Mouse (Mus musculus): Measurements from ENCODE around the gene Npb.

Npb gene

DNA sequence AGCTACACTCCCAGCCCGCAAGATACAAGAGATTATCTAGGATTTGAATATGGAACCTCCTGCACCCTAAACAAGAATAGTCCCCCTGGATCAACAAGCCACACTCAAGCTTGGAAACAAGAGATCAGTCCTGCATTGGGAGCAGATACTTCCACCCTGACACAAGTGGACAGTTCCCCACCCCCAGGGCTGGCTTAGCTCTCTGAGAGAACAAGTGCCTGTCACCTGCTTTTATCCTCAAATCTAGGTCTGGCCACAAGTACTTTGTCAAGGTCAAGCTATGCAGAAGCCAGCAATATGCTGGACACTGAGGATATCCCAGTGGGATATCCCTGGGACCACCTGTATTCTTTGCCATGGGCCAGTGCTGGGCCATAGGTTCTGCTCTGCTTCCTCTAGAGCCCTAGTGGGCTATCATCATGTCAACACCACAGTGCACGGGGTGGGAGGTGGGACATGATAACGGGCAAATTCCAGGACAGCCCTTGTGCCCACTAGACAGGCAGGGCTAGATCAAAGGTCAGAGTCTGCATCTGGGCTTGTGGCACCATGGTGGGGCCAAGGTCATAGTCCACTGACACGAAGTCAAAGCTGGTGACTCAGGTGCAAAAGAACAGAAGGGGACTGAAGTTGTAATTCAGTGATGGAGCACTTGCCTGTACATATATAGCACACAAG is 8.5 kb downstream of the Npb start:
- peak; percentile 79 to 84 for DNase-seq

DNA sequence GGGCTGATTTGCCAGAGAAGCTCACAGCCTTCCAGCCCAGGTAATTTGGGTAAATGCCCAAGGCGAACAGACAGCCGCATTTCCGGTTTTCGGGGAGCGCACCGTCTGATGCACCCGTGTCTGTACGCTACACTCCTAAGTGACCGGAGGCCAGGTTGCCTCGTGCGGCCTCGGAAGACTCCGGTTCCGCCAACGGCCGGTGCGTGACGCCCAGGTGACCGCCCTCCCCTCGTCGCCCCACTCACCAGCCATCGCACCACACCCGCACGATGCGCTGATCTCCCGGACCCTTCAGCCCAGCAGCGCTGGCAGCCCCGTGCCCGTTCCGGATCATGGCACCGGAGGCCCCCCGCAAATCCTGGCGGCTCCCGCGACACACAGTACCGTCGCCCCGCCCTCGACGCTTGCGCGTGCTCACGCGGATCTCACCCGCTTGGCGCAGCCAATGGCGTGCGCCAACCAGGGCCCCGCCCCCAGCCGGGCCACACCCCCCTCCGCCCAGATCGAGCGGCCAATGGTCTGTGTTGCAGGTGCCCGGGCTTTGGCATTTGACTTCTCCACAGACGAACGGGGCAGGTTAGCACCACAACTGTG is 9.3 kb downstream of the Npb start, which contains the start of gene Pcyt2:
Gene Pcyt2, minus strand, starts transcription at position 418 of the 594 bp plus-strand sequence.
- peak; percentile 96 for DNase-seq

DNA sequence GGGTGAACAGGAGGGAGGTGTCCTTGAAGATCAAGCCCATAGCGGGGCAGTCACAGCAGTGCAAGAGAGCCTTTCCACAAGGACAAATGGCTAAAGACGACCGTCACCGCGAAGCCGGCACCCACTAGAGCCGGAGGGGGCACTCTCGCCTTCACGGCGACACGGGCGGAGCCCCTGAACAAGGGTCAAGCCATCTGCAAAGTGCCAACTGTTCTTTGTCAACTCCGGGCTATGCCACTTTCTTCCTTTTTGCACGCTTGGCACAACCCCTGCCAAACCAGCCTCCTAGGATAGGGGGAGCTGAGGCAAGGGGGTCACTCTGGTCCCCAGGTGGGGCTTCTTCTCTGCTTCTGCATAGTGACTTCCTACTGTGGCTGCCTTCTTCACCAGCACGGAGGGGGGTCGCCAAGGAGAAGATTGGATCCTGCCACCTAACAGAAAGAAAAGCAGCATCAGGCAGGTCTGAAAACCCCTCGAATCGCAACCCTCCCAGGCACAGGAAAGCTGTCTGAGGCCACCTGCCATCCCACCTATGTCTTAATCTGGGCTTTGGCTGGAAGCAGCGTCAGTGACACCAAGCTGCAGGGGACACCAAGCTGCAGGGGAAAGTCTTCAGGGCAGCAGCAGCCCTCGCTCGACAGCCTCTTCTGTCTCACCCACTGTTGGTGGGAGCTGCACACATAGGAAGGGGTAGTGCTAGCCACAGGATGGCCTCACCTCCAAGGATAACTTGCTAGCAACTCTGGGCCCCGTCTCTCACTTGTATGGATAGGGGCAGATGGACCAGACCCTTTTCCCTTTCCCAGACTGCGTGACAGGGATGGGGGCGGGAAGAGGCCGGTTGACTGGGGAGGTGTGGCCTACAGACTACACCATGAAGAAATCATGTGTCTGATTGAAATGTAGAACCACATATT is 10.6 kb downstream of the Npb start:
- DNase-seq, result no peak

DNA sequence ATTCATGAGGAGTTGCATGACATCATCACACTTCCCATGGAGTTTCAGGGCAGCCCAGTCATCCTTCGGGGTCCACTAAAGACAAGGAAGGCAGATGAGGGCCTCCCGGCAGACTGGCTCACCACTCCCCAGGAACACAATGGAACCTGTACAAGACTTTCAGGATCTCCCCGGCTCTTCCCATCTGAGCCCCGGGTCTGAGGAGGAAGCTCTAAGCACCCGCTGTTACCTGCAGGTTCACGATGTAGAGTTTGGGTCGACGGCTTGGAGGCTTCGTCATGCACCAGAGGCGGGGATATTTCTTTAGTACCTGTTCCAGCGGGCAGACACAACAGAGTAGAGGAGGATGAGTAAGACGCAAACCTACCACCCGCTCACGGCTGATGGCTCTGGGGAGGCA is 11.9 kb downstream of the Npb start:
- no peak for DNase-seq

DNA sequence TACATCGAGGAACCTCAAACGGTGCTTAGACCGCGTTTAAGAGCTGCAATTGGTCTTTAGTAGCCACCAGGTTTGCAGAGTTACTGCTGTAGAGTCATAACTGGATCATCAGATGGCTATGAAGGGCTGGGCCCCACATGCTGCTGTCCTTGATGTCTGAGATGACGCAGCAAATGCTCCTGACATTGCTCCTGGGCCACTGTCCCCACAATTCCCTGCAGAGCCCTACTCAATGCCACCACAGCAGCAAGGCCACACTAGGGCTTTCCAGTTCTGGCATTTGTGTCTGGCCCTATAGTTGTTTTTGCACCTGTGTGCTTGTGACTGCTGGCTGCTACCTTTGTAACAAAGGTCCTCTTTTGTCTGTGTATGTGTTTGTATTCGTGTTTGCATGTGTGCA is 14.5 kb downstream of the Npb start:
- DNase-seq, result no peak

DNA sequence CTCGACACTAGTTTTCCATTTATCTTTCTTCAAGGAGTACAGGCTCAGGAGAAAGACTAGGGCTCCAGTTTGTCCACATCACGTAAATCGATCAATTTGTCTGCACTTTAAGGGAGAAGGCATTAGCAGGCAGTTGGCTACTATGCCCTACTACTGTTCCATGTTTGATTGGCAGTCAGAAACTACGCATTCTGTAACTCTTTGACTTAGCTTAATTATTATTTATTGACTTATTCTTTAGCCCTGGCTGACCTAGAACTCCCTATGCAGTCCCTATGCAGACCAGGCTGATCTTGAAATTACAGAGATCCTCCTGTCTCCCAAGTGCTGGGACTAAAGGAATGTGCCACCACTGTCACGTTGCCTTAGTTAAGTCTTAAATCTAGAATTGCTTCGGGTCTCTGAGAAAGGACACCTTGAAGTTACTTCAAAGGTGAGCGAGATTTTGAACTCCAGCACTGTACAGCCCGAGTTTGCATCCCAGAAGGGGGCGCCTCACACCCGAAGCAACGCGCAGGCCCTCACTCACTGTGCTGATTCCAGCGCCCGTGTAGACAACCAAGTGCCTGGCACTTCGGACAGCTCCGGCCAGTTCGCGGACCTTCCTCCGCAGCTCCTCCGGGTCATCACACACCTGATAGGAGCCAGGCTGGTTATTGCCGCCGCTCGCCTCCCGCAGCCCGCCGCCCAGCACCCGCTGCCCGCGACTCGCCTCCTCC is 15.8 kb downstream of the Npb start:
- DNase-seq, result peak; percentile 64 to 81

DNA sequence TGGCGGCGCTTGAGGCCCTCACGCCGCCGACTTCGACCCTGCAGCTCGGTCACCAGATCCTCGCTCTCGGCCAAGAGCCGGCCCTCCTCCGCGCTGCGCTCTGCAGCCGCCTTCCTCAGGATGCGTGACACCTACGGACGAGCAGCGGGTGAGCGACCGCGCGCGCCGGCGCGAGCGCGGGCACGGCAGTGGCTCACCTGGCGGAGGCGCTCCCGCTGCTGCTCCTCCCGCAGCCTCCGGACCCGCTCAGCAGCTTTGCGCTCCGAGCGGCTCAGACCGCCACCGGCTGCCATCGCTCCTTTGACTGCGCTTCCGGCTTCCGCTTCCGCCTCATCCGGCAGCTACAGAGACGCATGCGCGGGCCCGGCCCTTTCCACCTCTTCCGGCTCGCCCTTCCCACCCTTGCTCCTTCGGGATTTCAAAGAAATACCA is 16.4 kb downstream of the Npb start:
- DNase-seq, result peak; percentile 84 to 87

DNA sequence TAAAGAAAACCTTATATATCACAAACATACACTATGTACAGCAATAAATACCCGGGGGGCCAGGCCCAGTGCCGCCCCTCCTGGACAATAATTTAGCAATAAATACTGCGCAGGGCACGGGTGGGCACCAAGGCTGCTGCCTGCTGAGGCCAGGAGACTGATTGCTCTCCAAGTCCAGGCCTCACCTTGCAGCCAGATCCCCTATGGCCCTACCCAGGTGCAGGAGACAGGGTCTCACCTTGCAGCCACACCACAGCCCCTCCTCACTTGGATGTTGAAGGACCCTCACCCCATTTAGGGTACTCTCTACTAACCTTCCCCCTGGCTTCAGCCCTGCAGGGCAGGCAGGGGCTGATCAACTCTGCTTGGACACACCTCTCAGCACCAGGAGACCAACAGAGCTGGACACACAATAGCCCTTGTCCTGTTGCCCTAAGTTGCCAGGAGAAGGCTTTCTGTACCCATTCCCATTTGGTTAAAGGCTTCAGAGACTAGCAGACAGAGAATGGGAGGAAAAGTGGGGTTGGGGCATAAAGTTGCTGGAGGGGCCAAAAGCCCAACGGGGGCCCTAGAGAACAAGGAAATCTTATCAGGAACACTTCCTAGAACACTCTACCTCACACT is 17.0 kb downstream of the Npb start, which contains the start of gene Sirt7:
Gene Sirt7, minus strand, starts transcription at position 89 of the 624 bp plus-strand sequence.
- DNase-seq, result no peak

DNA sequence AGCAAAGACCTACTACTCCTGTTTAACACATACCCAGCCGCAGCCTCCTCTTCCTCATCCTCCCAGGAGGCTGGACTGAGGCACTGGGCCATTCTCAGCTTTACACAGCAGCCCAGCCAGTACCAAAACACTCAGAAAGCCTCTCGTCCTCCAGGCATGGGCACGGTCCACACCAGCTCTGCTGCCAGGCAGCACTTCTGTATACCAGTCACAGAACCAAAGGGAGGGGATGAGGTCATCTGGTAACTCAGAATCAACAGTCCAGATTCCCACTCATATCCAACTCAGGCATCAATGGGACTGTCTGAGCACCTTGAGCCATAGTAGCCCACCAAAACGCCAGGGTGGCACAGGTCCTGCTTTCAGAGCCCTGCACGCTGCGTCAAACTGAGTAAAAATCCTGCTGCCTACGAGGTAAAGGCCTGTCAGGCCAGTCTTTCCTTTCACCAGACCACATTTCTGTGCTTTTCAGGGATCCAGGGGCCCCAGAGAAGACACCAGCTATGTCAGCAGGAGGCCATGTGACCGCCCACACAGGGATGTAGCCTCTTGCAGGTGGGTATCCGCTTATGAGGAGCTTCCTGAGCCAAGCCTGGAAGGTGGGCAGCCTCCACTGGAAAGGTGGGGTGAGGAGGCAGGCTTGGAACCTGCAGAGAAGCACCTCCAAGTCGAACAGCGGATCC is 18.6 kb downstream of the Npb start:
- no peak for DNase-seq

DNA sequence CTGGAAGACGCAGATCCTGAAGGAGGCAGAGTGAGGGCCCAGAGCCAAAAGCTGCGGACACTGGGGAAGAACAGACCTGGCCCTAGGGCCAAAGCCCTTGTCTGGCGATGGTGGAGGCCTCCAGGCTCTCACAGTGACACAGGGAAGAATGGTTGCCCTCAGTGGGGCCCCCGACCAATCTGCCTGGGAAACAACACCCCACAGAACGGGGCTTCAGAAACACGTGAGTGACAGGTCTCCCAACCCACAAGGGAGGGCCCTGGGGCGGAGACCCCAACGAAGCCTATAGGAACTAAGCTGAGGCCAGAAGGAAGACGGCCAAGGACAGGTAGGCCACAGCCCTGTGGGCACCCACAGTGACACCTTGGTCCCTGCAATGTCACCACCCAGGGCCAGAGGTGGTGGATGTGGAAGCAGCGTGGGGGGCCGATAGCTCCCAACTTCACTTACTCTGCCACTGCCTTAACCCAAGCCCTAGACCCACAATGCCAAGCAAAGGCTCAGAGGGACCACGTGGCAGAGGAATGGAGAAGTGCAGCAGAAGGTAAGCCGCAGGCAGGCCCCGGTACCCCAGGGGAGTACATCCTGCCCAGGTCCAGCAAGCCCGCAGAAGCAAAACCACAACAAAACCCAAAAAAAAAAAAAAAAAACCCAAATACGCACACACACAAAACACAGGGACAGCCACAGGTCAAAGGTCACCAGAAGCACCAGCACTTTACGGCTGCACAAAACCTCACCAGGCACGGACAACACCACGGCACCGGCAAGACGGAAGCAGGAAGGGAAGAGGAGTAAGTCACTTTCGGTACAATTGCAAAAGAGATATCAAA is 19.4 kb downstream of the Npb start:
- no peak for DNase-seq

DNA sequence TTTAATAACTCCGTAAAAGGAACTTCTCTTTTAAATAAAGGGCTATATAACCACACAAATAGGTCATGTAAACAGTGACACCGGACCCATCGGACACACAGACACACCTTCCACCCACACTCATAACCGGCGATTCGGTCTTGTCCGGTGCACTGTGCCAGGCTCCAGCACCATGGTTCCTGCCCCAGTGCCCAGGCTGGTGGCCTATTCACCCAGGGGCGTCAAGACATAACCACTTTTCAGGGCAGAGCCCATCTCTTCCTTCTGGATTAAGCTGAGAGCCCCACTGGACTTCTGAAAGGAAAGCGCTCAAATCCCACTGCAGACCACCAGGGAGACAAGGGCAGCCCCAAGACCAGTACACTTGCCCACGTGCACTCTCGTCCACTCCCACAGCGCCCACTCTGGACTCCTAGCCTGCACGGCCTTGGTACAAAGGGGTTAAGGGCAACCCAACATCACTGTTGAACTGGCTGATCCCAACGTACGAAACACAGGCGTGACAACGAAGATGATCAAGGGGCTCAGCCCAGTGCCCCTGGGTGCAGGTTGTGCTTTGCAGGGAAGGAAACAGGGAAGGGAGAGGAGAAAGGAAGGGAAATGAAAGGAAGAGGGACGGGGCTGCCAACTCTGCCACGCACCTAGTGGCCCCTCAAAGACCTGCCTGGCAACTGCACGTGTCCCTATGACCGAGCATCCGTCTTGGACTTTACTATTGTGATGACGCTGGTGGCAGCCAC is 20.5 kb downstream of the Npb start:
- DNase-seq, result no peak

DNA sequence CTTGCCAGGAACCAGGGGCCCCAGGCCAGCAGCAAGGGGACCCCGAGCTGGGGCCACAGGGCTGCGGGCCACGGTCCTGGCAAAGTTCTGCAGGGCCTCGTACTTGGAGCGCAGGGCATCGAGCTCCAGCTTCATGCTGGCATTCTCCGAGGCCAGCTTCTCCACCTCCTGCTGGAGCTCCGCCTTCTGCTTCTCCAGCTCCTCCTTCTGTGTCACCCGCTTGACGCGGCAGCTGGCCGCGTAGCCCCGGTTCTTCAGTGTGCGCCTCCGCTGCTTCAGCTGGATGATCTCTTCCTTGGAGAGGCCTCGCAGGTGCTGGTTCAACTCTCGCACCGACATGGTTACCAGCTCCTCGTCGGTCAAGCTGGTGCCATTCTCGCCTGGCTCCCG is 21.1 kb downstream of the Npb start:
- DNase-seq, result peak; percentile 74

DNA sequence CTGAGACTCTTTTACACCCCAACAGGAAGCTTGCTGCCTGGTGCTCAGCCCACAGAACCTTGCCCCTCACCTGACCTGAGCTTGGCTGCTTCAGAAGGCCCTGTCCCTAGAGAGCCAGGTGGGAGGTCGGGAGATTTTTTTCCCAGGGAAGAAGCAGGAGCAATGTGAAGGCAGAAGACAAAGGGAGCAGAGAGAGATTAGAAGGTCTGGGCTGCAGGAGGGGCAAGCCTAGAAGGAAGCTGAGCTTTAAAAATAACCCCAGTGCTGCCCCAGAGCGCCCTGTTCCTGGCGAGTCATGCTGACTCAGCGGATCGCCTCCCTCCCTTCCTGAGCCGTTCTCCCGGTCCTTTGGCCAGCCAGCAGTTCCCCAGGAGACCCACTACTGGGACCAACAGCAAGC is 21.6 kb downstream of the Npb start:
- peak; percentile 67 to 69 for DNase-seq

DNA sequence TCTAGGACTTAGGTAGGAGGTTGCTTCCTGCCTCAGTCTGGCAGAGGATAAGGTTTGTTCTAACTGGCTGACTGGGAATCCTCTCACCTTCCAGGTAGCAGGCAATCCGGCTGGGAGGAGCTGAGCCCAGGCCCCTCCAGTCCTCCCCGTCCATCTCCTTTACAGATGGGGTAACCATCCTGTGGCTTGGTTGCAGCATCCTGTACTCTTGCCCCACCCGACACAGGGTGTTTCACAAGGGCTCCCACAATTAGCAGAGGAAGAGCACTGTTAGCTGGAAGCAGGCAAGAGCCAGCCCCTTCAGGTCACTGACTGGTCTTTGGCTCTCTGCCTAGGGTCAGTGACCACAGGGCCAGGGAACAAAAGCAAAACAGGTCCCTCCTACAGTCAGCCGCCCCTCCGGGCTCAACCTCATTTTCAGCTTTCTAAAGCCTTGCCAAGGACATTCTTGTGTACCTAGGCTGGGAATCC is 22.2 kb downstream of the Npb start:
- DNase-seq, result peak; percentile 86 to 89

DNA sequence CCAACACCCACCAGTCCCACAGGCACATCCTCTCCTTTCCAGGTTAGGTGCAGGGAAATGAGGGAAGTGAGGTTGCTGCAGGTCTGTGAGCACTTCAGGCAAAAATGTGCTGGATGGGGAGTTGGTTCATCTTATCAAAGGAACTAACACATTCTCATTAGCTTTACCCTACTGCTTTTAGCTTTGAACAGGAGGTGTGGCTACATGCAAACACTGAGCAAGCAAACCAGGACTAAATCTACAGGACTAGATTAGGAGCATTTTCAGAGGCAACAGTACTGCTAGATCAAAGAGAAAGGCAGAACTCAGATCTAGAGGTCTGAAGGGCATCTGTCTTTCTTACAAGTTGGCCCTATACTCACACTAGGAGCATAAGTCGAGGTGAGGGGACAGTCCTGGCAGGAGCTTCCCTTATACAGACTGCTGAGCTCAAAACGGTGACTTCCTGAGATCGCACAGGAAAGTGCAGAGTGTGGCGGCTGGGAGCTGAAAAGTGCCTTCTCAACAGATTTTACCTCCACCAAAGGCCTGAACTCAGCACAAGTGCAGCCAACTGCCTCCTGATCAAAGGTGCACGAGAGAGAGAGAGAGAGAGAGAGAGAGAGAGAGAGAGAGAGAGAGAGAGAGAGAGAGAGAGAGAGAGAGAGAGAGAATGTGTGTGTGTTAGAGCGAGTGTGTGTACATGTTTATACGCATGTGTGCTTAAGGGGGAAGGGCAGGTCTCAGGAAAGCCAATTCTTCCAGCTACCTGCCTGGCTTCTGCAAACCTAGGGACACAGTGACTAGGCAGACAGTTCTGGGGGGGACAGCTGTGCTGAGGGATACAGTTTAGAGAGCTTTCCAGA is 22.8 kb downstream of the Npb start:
- peak; percentile 75 to 77 for DNase-seq

DNA sequence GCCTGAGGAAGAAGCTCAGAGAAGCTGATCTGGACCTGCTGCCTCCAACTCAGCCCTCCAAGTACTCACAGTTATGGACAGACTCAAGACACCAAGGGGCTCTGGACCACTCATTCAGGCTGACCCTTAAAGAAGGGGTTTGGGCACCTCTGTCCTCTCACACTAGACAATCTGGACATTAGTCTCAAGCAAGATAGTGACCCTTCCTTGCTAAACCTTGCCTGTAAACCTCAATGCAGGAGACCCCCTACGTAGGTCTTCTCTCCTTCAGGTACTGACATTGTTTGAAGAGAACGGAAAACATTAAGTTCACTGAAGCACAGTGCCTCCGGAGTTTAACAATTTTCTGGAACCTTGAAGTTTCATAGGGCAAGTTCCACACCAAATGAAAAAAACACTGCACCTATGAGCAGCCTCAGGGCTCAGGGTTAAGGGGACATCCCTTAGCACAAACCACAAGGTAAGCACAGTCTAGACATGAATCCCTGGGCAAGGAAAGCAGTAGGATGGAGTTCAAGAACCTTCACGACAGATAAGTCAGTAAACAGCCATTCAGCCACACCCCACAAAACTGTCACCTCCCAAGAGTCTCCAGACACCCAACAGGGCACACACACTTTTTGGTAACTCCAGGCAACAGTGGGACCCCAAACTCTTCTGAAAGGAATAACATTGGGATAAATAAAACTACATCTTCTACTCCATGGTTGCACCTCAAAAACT is 23.6 kb downstream of the Npb start:
- no peak for DNase-seq

DNA sequence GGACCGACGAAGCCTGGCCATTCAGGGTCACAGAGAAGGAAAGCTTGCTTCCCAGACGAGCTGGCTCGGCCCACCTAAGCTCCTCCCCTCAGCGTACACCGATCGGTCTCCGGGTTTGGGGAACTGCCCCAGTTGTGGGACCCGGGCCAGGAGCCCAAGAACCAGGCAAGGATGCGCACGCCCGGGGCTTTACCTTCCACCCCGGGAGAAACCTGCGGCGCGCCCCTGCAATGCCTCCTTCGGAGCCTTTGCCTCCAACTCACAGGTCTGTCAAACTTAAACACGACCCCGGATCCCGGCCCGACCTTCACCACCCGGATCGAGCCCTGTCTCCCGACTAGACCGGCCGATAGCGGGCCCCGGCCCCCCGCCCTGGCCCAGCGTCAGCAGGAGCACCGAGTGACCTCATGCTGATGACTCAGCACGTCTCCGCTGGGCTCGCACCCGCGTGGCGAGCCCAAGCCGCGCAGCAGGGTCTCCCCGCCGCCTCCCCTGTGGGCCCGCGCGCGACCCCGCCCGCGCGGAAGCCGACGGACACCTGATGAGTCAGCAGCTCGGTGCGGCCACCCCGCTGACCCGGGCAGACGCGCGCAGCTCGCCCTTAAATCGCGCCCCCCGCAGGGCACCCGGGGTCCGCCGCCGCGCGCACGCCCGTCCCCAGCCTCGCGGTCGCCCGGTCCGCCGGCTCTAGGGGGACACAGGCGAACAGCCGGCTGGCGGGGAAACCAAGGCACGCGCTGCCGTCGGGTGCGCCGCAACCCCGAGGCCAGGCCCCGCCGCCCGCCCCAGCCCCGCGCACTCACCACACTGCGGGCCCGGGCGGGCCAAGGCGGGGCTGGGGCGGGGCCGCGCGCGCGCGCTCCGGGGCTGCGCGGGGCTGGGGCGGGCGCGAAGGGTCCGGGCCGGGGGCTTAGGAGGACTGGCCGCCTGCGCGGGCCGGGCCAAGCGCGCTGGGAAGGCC is 24.6 kb downstream of the Npb start:
- peak; percentile 86 to 88 for DNase-seq
